Mouse (Mus musculus): Measurements from ENCODE around the gene Hyal3. TPM values are rescaled to one million over a fixed set of nuclear protein-coding genes. Genes with fewer than 3 reads are reported as not detected.

The Hyal3 gene
- polyA plus RNA-seq, 2 experiments: 1.2 to 1.4 TPM

DNA sequence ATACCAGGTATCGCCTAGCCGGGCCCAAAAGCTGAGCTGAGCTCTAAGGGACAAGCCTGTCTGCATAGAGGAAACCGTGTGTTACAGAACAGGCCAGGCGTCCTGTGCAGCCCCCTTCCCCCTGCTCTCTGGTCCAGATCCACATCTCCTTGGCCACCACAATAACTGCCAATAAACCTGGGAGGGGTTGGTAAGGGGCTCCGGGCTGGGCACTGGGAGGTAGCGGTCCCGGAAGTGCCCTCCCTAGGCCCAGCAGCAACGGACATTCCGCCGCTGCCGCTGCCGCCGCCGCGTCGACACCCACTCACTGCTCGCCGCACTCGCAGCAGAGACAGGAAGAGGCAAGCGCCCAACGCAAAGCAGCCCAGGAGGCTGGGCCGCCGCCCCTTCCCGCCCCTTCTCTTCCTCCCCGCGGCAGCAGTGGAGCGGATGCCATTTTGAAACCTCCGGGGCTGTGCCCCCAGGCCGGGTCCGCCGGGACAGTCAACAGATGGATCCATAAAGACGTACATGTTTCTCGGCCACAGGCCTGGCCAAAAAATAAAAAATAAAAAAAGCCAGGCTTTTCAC is 52.6 kb downstream of the Hyal3 start:
- 2% methylated on average over 33 of the region's 33 CpGs for WGBS
- peaks cover 9% of the 10 kb centered on the region; the same call in 1 of the 2 replicates for H3K36me3 ChIP-seq (ENCODE audit: control insufficient read depth, insufficient read depth, low read length)
- no peaks in the 10 kb centered on the region for H3K9me3 ChIP-seq (ENCODE audit: control insufficient read depth, low read length)

DNA sequence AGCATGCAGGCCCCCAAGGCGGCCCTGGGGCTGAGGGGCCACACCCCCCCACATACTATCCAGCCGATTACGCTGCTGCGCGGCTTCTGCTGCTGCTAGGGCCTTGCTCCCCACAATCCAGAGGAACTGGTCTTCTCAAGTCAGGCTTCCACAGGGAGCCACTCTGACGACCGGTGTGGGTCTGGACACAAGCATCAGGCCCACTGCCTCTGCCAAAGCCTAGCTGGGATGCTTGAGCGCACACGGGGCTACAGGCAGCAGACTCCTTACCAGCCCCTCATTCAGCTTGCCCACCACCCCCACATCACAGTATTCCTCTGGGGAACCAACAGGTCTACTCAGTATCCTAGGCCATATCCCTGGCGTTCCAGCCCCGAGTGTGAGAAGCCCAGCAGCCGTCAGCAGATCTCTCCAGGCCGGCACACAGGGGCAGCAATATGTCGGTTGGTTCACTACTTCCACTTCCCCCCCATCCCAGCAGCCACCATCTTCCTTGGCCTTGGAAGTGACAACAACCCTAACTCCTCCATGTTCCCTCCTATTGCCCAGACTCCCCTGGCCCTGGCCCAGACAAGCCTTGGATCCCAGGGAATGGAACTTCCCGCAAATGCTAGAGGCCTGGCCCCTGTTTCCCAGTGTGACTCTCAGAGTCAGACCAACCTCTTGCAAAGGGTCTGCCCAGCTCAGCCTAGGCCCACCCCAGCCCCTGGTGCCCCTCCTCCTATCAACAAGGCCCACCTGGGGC is 53.2 kb downstream of the Hyal3 start:
- Histone ChIP-seq H3K27me3 (ENCODE audit: control insufficient read depth, insufficient read depth, low read length) (no peaks in the 10 kb centered on the region), H3K9me3 (ENCODE audit: control insufficient read depth, low read length) (no peaks in the 10 kb centered on the region), H3K4me1 (ENCODE audit: control insufficient read depth, insufficient read depth, low read length) (peaks cover 46% of the 10 kb centered on the region), H3K27ac (replicated peaks; ENCODE audit: low read depth, low read length) (peak overlapping the region; percentile 87), H3K36me3 (ENCODE audit: control insufficient read depth, insufficient read depth, low read length) (peaks cover 9% of the 10 kb centered on the region; the same call in 1 of the 2 replicates), H3K9ac (ENCODE audit: low read depth, low read length, severe bottlenecking) (peak overlapping the region; percentile 89), H3K4me3 (replicated peaks; ENCODE audit: low read length) (peak overlapping the region; percentile 70), H3K4me2 (replicated peaks; ENCODE audit: low read depth, low read length, severe bottlenecking) (peak overlapping the region; percentile 99)
- DNase-seq (ENCODE audit: low spot score) (peak; percentile 35), ATAC-seq (ENCODE audit: low FRiP score, low read depth) (no peak)
- WGBS: 2% methylated on average over 15 of the region's 15 CpGs
- TF ChIP-seq POLR2A (IDR thresholded peaks at IDR 0.05; ENCODE audit: borderline replicate concordance, extremely low read depth, insufficient read depth, insufficient read length): no peak

More for the DNA sequence above, 52.6 kb downstream of the Hyal3 start:
- peak overlapping the region; percentile 87 for H3K27ac ChIP-seq (replicated peaks; ENCODE audit: low read depth, low read length)
- no peak for TF ChIP-seq POLR2A (IDR thresholded peaks at IDR 0.05; ENCODE audit: borderline replicate concordance, extremely low read depth, insufficient read depth, insufficient read length)
- H3K4me1 ChIP-seq (ENCODE audit: control insufficient read depth, insufficient read depth, low read length): peaks cover 53% of the 10 kb centered on the region
- peak overlapping the region; percentile 89 for H3K9ac ChIP-seq (ENCODE audit: low read depth, low read length, severe bottlenecking)
- peak overlapping the region; percentile 99 for H3K4me2 ChIP-seq (replicated peaks; ENCODE audit: low read depth, low read length, severe bottlenecking)
- DNase-seq (ENCODE audit: low spot score) (peak; percentile 75), ATAC-seq (ENCODE audit: low FRiP score, low read depth) (peak; percentile 32)
- H3K4me3 ChIP-seq (replicated peaks; ENCODE audit: low read length): peak overlapping the region; percentile 70
- H3K27me3 ChIP-seq (ENCODE audit: control insufficient read depth, insufficient read depth, low read length): no peaks in the 10 kb centered on the region

DNA sequence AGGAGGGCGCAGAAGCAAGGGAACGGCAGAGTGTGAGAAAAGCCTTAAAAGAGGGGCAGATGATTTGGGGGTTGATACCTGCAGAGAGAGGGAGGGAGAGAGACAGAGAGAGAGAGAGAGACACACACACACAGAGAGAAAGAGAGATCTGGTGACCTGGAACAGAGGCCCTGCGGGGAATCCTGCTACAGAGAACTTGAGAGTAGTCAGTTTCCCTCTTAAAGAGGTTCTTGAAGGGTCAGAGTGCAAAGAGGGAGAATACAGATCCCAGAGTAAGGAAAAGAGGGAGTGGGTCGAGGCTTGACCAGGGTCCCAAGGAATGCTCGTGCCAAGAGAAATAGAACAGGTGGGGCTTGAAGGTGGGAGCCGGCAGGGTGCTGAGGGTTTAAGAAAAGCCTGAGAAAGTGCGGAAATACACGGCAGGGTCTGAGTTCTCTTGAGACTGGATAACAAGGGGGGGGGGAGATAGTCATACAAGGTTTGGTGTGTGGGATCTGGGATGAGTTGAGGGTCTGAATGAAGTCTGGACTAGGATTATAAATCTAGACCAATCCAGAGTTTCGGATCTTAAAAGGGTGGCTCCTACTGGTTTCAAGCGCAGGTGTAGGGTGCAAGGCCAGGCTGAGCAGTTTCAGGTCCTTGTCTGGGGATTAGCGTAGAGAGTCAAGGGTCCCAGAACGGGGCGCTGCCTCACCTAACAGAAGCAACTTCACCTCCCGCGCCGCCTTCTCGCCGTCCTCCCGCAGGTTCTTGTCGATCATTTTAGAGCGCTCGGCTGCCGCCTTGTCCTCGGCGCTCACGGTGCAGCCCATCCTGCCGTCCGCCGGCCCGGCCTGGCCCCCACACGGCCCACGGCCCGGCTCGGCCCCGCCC is 54.0 kb downstream of the Hyal3 start:
- H3K4me1 ChIP-seq (ENCODE audit: control insufficient read depth, insufficient read depth, low read length): peaks cover 41% of the 10 kb centered on the region
- no peaks in the 10 kb centered on the region for H3K9me3 ChIP-seq (ENCODE audit: control insufficient read depth, low read length)
- H3K36me3 ChIP-seq (ENCODE audit: control insufficient read depth, insufficient read depth, low read length): 0 out of 2 replicates have a peak, but pooled peaks cover 3% of the 10 kb centered on the region
- H3K9ac ChIP-seq (ENCODE audit: low read depth, low read length, severe bottlenecking): peak overlapping the region; percentile 89
- peak overlapping the region; percentile 70 for H3K4me3 ChIP-seq (replicated peaks; ENCODE audit: low read length)
- no peak for TF ChIP-seq POLR2A (IDR thresholded peaks at IDR 0.05; ENCODE audit: borderline replicate concordance, extremely low read depth, insufficient read depth, insufficient read length)
- H3K27me3 ChIP-seq (ENCODE audit: control insufficient read depth, insufficient read depth, low read length): no peaks in the 10 kb centered on the region
- under 1% methylated on average over 34 of the region's 35 CpGs for WGBS
- H3K4me2 ChIP-seq (replicated peaks; ENCODE audit: low read depth, low read length, severe bottlenecking): peak overlapping the region; percentile 99
- DNase-seq (ENCODE audit: low spot score) (no peak), ATAC-seq (ENCODE audit: low FRiP score, low read depth) (no peak; the same call in 1 of the 2 replicates)
- H3K27ac ChIP-seq (replicated peaks; ENCODE audit: low read depth, low read length): peak overlapping the region; percentile 87

DNA sequence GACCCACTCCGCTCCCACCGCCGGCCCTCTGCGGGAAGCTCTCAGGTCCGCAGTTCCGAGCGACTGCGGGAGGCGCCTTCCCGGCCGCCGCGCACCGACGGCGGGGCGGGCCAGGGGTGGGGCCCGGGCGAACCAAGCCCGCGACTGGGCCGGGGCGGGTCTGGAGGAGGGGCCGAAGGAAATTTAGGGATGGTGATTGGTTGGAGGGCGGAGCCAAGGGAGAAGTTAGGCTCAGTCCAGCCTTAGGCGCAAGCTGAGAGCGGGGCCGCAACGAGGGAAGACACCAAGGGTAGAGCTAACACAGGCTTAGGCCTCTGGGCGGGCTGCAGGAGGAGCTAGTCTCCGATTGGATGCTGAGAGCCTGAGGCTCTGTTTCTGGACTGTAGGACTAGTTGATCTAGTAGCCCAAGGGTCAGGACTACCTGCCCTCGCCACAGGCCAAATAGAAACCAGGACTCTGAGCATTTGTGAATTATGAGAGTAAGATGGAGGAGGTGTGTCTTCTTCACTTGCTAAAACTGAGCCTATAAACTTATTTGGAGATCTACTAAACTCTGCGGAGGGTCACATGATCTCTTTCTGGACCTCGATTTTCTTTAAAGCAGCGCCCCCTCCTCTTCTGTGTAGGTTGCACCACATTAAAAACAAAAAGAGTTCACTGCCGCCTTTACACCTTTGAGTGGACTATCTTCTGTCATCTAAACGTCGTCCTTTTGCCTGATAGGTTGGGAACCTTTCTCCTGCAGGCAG is 54.8 kb downstream of the Hyal3 start, which contains the start of gene Gnai2:
Gene Gnai2 (minus strand): TSS at position 89 of the 750 bp plus-strand sequence.
- 3% methylated on average over 38 of the region's 38 CpGs for whole genome bisulfite sequencing
- no peaks in the 10 kb centered on the region for H3K9me3 ChIP-seq (ENCODE audit: control insufficient read depth, low read length)
- H3K36me3 ChIP-seq (ENCODE audit: control insufficient read depth, insufficient read depth, low read length): 0 out of 2 replicates have a peak, but pooled peaks cover 3% of the 10 kb centered on the region
- TF ChIP-seq POLR2A (IDR thresholded peaks at IDR 0.05; ENCODE audit: borderline replicate concordance, extremely low read depth, insufficient read depth, insufficient read length): peak; percentile 87; the same call in 1 of the 2 replicates
- peak; percentile 95 for ATAC-seq (ENCODE audit: low FRiP score, low read depth)
- peaks cover 33% of the 10 kb centered on the region for H3K4me1 ChIP-seq (ENCODE audit: control insufficient read depth, insufficient read depth, low read length)
- no peaks in the 10 kb centered on the region for H3K27me3 ChIP-seq (ENCODE audit: control insufficient read depth, insufficient read depth, low read length)
- H3K4me2 ChIP-seq (replicated peaks; ENCODE audit: low read depth, low read length, severe bottlenecking): peak within 1 kb of the TSS; percentile 99
- peak within 1 kb of the TSS; percentile 87 for H3K27ac ChIP-seq (replicated peaks; ENCODE audit: low read depth, low read length)
- H3K4me3 ChIP-seq (replicated peaks; ENCODE audit: low read length): peak within 1 kb of the TSS; percentile 70
- H3K9ac ChIP-seq (ENCODE audit: low read depth, low read length, severe bottlenecking): peak within 1 kb of the TSS; percentile 89
- DNase-seq (ENCODE audit: low spot score): peak; percentile 97

Other genes with a start within 250 kb of the Hyal3 start
- 24.9 and 32.9 TPM in 2 replicates for gene Hemk1, start 242.5 kb upstream of the Hyal3 start, polyA plus RNA-seq (2012; rRNA removed)
- 12.2 and 12.8 TPM in 2 replicates for gene Hemk1, start 242.5 kb upstream of the Hyal3 start, polyA plus RNA-seq (2014; fragmentation: Nextera tagmentation; extraction: Ambion mirVana)
- gene 6430571L13Rik, start 240.2 kb upstream of the Hyal3 start, polyA plus RNA-seq (2012; rRNA removed): 1.0 and 1.1 TPM in 2 replicates
- gene 6430571L13Rik, start 240.2 kb upstream of the Hyal3 start, polyA plus RNA-seq (2014; fragmentation: Nextera tagmentation; extraction: Ambion mirVana): 0.39 and 0.56 TPM in 2 replicates
- gene Cacna2d2, start 181.2 kb upstream of the Hyal3 start, polyA plus RNA-seq (2012; rRNA removed): 9.3 and 13.6 TPM in 2 replicates
- 0.29 and 0.57 TPM in 2 replicates for gene Cacna2d2, start 181.2 kb upstream of the Hyal3 start, polyA plus RNA-seq (2014; fragmentation: Nextera tagmentation; extraction: Ambion mirVana)
- 34.9 and 41.3 TPM in 2 replicates for gene Tmem115, start 46.9 kb upstream of the Hyal3 start, polyA plus RNA-seq (2012; rRNA removed)
- 54.1 and 58.8 TPM in 2 replicates for gene Tmem115, start 46.9 kb upstream of the Hyal3 start, polyA plus RNA-seq (2014; fragmentation: Nextera tagmentation; extraction: Ambion mirVana)
- 19.8 and 27.2 TPM in 2 replicates for gene Cyb561d2, start 38.6 kb upstream of the Hyal3 start, polyA plus RNA-seq (2012; rRNA removed)
- gene Cyb561d2, start 38.6 kb upstream of the Hyal3 start, polyA plus RNA-seq (2014; fragmentation: Nextera tagmentation; extraction: Ambion mirVana): 21.4 and 25.9 TPM in 2 replicates
- 52.7 and 59.2 TPM in 2 replicates for gene Nprl2, start 38.6 kb upstream of the Hyal3 start, polyA plus RNA-seq (2012; rRNA removed)
- 37.6 and 38.6 TPM in 2 replicates for gene Nprl2, start 38.6 kb upstream of the Hyal3 start, polyA plus RNA-seq (2014; fragmentation: Nextera tagmentation; extraction: Ambion mirVana)
- 0.76 and 1.4 TPM in 2 replicates for gene Zmynd10, start 33.5 kb upstream of the Hyal3 start, polyA plus RNA-seq (2012; rRNA removed)
- 1.2 TPM in 1 of 2 replicates, not detected in the other for gene Zmynd10, start 33.5 kb upstream of the Hyal3 start, polyA plus RNA-seq (2014; fragmentation: Nextera tagmentation; extraction: Ambion mirVana)
- 74.7 and 78.4 TPM in 2 replicates for gene Rassf1, start 29.3 kb upstream of the Hyal3 start, polyA plus RNA-seq (2012; rRNA removed)
- 67.6 and 73.2 TPM in 2 replicates for gene Rassf1, start 29.3 kb upstream of the Hyal3 start, polyA plus RNA-seq (2014; fragmentation: Nextera tagmentation; extraction: Ambion mirVana)
- gene Tusc2, start 17.6 kb upstream of the Hyal3 start, polyA plus RNA-seq (2012; rRNA removed): 35.8 and 43.3 TPM in 2 replicates
- gene Tusc2, start 17.6 kb upstream of the Hyal3 start, polyA plus RNA-seq (2014; fragmentation: Nextera tagmentation; extraction: Ambion mirVana): 42.1 and 43.0 TPM in 2 replicates
- 68.0 and 88.8 TPM in 2 replicates for gene Hyal2, start 12.9 kb upstream of the Hyal3 start, polyA plus RNA-seq (2012; rRNA removed)
- gene Hyal2, start 12.9 kb upstream of the Hyal3 start, polyA plus RNA-seq (2014; fragmentation: Nextera tagmentation; extraction: Ambion mirVana): 123 and 130 TPM in 2 replicates
- 11.1 TPM in 2 replicates for gene Hyal1, start 3.9 kb upstream of the Hyal3 start, polyA plus RNA-seq (2012; rRNA removed)
- 6.9 and 8.5 TPM in 2 replicates for gene Hyal1, start 3.9 kb upstream of the Hyal3 start, polyA plus RNA-seq (2014; fragmentation: Nextera tagmentation; extraction: Ambion mirVana)
- 38.7 and 57.8 TPM in 2 replicates for gene Naa80, start 1.9 kb upstream of the Hyal3 start, polyA plus RNA-seq (2012; rRNA removed)
- 17.2 and 18.8 TPM in 2 replicates for gene Naa80, start 1.9 kb upstream of the Hyal3 start, polyA plus RNA-seq (2014; fragmentation: Nextera tagmentation; extraction: Ambion mirVana)
- gene Ifrd2, start 6.8 kb downstream of the Hyal3 start, polyA plus RNA-seq (2012; rRNA removed): 57.3 and 62.6 TPM in 2 replicates
- gene Ifrd2, start 6.8 kb downstream of the Hyal3 start, polyA plus RNA-seq (2014; fragmentation: Nextera tagmentation; extraction: Ambion mirVana): 55.0 and 56.3 TPM in 2 replicates
- 23.2 and 23.7 TPM in 2 replicates for gene Sema3b, start 28.4 kb downstream of the Hyal3 start, polyA plus RNA-seq (2012; rRNA removed)
- gene Sema3b, start 28.4 kb downstream of the Hyal3 start, polyA plus RNA-seq (2014; fragmentation: Nextera tagmentation; extraction: Ambion mirVana): 7.7 and 11.2 TPM in 2 replicates
- gene Gnai2, start 54.5 kb downstream of the Hyal3 start, polyA plus RNA-seq (2012; rRNA removed): 496 and 627 TPM in 2 replicates
- gene Gnai2, start 54.5 kb downstream of the Hyal3 start, polyA plus RNA-seq (2014; fragmentation: Nextera tagmentation; extraction: Ambion mirVana): 392 and 411 TPM in 2 replicates
- 22.4 and 31.8 TPM in 2 replicates for gene Slc38a3, start 88.7 kb downstream of the Hyal3 start, polyA plus RNA-seq (2012; rRNA removed)
- gene Slc38a3, start 88.7 kb downstream of the Hyal3 start, polyA plus RNA-seq (2014; fragmentation: Nextera tagmentation; extraction: Ambion mirVana): 3.7 and 6.0 TPM in 2 replicates
- gene Gnat1, start 98.9 kb downstream of the Hyal3 start, polyA plus RNA-seq (2012; rRNA removed): 0.28 and 0.44 TPM in 2 replicates
- 0.55 and 0.57 TPM in 2 replicates for gene Gnat1, start 98.9 kb downstream of the Hyal3 start, polyA plus RNA-seq (2014; fragmentation: Nextera tagmentation; extraction: Ambion mirVana)
- 228 and 332 TPM in 2 replicates for gene Sema3f, start 129.7 kb downstream of the Hyal3 start, polyA plus RNA-seq (2012; rRNA removed)
- 48.8 and 55.6 TPM in 2 replicates for gene Sema3f, start 129.7 kb downstream of the Hyal3 start, polyA plus RNA-seq (2014; fragmentation: Nextera tagmentation; extraction: Ambion mirVana)
- gene Rbm5, start 190.2 kb downstream of the Hyal3 start, polyA plus RNA-seq (2012; rRNA removed): 185 and 196 TPM in 2 replicates
- gene Rbm5, start 190.2 kb downstream of the Hyal3 start, polyA plus RNA-seq (2014; fragmentation: Nextera tagmentation; extraction: Ambion mirVana): 163 and 181 TPM in 2 replicates

Data from limb, embryonic 14.5 days (tissue).